Mouse (Mus musculus) liver (tissue): ENCODE results near the gene Gpr153.
A peak's percentile ranks its signal among the peaks of the same experiment; 100 is the strongest.

ENCODE experiments used
- DNase-seq: peaks from one replicate; pipeline ENCODE4 v3.0.0-alpha.2; 2020; ENCODE audit warnings: mixed read lengths

Gene Gpr153

DNA sequence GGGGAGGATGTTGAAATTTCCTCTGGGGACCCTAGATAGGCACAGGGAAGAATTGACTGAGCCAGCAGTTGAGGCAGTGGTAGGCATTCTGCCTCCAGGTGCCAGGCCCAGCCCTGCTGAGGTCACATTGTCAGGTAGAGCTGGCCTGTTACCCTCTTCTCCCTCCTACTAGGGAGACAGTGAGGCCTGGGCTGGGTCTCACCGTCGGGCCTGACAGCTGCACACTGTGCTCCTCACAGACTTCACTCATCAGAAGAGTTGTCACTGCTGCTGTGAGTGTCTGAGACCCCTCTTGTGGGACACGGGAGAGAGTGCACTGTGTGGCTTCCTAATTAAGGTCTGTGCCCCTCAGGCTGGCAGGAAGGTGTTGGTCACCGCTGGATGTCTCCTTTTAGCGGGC lies 8.2 kb upstream of the Gpr153 start:
- no peak for DNase-seq

DNA sequence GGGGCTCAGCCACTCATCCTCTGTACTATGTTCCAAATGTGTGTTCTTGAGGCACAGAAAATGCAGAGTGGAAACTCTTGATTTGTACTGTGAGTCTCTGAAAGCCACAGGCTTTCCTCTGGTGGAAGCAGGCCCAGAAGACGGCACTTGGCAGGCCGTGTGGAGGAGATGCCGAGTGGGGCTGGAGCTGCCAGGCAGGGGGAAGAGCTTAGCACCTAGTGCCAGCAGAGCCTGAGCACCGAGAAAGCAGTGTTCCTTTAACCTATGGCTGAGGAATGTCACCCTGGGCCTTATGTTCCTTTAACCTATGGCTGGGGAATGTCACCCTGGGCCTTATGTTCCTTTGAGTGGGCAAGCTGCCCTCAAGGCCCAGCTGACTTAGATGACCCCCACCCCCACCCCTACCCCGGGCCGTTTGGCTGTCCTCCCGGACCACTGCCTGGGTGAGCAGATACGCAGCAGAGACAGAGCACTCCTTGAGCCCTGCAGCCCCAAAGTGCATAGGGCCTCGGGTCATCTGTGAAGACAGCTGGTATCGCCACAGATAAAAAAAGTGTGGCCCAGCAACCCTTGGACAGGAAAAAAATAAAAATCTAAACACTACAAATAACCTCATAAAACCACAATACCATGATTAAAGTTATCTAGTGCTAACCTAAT lies 7.7 kb upstream of the Gpr153 start:
- no peak for DNase-seq

DNA sequence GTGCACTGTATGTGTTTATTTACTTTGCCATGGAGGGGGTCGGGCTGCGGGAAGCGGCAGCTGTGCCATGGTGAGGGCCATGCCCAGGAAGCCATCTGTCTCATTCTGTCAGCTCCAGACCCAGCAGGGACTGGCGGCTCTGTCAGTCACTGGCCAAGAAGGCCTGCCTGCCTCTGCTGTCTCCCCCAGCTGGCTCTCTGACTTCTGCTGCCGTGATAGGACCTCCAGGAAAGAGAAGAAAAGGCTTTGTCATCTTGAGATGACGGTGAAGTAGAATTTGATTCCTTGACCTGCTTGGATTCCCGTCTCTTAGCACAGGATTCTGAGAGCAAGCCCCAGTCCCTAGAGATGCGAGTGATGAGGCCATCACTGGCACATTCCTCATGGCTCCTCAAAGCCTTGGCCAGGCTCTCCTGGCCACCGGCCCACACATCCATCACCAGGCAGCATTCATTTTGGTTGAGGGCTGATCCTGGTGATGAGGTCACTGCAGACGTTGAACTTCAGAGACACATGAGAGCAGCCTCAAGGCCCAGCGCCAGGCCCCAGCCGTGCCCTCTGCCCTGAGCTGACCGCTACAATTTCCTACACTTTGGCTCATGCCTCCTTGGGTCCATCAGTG lies 6.2 kb upstream of the Gpr153 start:
- DNase-seq = no peak

DNA sequence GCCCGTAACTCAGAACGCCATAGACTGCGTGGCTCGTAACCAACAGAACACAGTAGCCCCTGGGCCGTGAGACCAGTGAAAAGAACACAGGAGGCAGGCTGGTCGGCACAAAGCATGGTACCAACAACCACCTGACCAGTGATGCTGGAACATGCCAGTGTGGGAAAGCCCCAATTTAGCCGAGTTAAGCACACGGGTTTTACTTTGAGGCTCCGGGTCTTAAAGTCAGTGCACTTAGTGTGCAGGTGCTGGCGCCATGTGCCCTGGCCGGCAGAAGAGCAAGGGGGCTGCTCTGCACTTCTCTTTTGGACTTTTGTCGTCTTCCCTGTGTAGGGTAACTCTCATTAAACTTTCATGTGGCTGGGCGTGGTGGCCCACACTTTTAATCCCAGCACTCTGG lies 4.1 kb upstream of the Gpr153 start:
- no peak for DNase-seq

DNA sequence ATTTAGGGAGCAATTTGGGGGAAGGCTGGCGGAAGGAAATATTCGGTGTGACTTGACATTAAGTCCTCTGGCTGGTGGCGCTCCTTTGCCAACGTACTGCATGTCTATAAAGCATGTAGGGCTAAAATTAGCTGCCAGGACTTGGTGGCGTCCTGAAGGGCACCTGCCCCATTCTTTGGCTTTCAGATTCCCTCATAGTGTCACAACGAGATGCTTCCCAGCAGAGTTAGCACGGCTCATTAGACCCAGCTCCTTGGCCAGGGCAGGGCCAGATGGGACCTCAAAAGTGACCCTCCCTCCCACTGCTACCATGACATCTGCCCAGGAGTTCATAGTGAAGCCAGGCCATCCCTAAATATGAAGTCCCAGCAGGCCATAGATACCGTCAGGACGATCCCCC lies 3.4 kb upstream of the Gpr153 start:
- no peak for DNase-seq

DNA sequence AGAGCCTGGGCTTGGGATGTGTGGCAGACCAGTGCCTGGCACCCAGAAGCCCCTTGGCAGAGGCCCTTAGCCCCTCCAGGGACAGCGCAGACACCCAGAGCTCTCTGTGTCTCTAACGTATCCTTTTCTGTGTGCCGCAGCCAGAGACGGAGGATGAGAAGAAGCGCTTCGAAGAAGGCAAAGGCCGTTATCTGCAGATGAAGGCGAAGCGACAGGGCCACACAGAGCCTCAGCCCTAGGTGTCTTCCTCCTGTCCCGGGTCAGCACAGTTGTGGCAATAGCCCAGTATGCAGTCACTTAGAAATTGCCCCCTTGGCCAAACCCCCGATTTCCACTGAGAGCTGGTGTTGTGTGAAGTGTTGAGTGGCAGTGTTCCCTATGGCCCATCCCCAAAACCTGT lies 2.7 kb upstream of the Gpr153 start:
- DNase-seq = no peak

DNA sequence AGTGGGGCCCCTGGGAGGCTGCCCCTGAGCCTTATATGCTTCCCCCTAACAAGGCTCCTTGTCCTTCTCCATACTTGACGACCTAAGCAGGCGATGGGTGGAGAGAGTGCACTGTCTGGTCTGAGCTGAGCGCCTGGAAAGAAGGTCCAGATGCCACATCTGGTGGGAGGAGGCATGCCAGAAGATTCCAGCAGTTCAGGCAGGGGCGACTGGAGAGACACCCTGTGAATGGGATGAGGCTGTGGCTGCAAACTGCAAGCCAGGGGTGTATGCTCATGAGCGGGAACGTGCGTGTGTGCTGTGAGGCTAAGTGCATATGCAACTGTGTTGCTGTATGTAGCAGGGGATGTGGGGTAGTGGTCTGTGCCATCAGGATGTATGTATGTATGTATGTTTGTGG lies 2.0 kb upstream of the Gpr153 start:
- no peak for DNase-seq

DNA sequence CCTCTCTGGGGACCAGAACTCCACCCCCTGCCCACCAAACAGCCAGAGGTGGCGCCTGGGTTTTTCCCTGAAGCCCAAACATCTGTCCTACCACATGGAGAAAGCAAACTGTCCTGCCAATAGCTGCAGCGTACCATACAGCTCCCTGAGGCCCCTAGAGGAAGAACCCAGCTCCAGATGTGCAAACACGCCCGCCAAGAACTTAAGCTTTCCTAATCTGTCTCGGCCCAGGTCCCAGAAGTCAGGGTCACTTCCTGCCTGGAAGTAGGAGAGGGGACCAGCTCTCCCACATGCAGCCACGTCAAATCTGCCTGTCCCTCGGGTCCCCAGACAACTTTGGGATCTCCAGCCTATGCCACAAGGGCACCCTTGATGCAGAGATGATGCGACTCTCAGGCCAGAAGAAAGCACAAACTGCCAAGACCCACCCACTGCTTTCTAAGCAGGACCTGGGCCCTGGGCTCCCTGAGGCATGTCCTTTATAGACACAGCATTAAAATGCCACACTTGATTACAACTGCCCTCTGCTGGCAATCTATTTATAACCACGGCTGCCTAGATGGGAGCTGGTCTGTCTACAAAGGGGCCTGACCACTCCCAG lies 1.5 kb upstream of the Gpr153 start:
- DNase-seq = no peak

DNA sequence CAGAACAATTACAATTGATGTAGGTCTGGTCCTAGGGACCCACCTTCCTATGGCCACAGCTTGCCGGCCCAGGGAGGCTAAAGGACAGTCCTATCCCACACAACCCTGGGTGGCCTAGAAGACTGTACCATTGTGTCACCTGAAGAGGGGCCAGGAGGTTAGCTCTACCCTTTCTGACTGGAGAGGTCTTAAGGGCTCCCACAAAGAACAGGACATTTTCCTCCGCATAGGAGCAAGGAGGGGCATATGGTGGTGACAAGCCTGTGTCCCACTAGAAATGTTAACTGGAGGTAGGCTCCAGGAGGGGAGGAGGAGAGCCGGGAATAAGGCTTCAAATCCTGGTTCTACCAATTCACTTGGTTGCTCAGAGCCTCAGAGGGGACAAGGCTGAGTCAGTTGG lies 841 bp upstream of the Gpr153 start:
- DNase-seq = no peak

DNA sequence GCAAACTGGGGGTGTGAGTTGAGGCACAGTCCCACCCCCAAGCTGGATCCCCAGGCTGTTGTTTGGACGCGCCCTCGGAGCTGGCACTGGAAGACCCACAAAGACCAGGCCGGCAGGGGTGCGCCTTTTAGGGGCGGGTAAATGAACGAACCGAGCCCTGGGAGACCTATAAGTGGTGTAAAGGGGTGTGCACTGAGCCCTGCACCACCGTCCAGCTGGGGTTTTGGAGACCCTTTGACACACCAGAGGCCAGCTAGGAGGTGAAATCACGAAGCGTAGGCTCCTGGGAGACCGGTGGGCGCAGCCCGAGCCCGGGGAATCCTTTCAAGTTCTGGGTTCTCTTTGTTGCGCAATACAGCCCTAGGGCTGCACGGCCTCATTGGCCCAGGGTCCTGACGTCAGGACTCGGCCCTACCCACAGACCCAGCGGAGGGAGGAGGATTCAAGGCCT lies 674 bp downstream of the Gpr153 start:
- peak; percentile 45 for DNase-seq

DNA sequence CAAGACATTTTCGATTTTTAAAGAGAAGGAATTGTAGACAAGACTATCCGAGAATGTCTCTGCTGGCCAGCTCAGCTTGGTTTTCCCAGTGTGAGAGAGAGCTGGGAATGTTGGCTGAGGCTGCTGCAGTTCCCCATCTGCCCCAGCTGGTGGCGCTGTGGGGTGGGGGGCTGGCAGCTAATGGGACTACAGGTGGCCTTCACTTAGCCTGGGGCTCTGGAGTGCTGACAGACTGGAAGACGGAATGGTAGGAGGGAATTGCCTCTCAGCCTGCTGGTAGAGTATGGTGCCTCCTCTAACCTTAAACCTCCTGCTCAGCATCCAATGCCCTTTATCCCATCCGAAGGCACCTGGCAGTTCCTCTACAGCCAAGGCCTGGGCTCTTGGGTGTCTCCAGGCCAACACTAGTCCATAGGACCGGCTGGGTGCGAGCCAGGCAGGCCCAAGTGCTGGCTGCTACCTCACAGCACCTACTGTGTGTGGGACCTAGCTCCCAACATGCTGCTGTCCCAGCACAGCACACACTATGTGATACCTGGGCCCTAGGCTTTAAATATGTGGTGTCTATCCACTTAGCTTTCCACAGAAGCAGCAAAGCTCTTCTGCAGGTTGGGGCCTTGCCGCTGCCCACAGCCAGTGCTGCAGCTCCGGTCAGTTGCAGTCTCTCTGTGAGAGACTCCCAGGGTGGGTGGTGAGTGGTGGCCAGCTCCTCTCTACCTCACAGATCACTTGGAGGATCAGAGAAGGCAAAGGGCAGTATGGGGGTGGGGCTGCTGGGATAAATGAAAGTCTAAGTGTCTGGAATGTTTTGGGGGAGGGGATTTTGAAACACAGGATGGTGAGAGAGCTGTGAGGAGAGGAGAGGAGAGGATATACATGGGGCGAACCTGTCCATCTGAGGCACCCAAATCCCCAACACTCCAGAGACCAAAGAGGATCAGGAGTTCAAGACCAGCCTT lies 2.6 kb downstream of the Gpr153 start:
- no peak for DNase-seq

DNA sequence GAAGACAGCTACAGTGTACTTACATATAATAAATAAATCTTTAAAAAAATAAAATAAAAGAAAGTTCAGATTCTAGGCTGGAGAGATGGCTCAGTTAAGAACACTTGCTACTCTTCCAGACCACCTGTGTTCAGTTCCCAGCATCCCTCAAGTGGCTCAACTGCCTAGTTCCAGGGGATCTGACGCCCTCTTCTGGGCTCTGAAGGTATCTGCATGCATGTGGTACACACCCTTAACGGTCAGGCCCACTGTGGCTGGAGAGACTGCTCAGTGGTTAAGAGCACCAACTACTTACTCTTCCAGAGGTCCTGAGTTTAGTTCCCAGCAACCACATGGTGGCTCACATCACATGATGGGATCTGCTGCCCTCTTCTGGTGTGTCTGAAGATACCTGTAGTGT lies 3.9 kb downstream of the Gpr153 start:
- no peak for DNase-seq

DNA sequence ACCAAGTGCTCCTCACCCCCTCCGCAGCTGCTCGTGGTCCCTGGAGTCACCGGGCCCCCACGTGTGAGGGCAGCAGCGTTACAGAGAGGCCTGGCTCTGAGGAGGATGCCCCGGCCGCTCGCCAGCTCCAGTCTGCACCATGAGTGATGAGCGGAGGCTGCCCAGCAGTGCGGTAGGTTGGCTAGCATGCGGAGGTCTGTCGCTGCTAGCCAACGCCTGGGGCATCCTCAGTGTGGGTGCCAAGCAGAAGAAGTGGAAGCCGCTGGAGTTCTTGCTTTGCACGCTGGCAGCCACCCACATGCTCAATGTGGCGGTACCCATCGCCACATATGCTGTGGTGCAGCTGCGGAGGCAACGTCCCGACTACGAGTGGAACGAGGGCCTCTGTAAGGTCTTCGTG lies 5.0 kb downstream of the Gpr153 start:
- DNase-seq = no peak

DNA sequence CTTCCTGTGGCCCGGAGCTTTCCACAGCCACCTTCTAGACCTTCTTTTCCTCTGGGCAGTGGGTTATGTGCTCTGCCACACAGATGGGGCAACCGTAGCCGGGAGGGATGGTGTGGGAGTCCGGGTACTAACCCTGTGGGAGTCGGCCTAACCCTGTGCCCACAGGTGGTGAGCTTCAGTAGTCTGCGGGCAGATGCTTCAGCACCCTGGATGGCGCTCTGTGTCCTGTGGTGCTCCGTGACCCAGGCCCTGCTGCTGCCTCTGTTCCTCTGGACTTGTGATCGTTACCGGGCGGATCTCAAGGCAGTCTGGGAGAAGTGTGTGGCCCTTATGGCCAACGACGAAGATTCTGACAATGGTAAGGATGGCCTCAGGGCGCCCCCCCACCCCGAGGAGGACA lies 7.6 kb downstream of the Gpr153 start:
- DNase-seq = no peak

DNA sequence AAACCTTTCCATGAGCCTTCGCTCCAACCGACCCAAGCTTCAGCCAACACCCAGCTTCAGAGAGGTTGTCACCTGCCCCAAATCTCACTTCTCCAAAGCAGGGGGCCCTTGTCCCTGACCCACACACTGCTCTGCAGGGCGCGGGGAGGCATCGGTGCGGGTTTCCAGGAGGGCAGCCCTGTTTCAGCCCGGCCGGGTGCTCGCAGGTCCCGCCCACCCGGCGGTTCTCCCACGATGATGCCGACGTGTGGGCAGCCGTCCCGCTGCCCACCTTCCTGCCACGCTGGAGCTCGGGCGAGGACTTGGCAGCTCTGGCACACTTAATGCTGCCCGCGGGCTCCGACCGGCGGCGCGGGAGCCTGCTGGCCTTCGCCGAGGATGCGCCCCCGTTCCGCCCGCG lies 8.7 kb downstream of the Gpr153 start:
- no peak for DNase-seq

DNA sequence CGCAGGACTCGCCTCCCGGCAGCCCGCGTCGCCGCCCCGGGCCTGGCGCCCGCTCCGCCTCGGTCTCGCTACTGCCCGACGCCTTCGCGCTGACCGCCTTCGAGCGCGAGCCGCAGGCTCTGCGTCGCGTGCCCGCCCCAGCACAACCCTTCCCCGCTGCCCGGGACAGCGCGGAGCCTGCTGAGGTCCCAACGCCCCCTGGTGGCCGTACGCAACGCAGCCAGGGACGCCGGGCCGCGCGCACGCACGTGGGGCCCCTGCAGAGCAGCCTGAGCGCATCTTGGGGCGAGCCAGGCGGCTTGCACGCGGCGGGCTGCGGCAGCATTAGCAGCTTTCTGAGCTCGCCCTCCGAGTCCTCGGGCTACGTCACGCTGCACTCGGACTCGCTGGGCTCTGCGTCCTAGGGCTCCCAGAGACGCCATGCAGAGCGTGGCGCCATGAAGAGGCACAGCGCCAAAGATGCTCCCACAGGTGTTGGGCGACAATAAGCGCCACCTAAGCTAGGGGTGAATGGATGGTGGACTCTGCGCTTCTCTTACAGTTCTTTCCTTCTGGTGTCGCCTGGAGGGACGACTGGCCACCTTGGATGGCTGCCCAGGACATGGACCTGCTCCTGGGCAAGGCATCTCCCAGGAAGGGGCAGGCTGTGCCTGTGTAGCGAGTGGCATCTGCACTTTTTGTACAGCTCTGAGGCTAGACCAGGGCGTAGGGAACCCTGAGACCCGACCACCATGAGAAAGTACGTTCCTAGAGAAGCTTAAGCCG lies 9.3 kb downstream of the Gpr153 start:
- DNase-seq = peak; percentile 81

DNA sequence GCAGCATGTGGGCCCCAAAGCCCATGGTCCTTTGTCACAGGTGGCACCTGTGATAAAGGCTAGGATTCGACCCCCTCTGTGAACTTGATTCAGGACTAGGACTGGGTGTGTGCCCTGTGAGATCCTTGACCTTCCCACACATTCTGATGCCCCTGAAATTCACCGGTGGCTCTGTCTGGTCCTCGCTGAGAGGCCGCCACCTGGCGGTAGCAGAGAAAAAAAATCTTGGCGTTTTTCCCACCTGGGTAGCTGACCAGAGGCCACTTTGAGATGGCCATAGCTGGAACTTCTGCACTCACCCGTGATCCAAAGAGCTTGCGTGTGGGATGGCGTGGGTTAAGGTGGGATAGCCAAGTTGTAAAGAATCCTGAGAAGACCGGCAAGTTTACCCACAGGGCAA lies 11.5 kb downstream of the Gpr153 start:
- peak; percentile 53 for DNase-seq

DNA sequence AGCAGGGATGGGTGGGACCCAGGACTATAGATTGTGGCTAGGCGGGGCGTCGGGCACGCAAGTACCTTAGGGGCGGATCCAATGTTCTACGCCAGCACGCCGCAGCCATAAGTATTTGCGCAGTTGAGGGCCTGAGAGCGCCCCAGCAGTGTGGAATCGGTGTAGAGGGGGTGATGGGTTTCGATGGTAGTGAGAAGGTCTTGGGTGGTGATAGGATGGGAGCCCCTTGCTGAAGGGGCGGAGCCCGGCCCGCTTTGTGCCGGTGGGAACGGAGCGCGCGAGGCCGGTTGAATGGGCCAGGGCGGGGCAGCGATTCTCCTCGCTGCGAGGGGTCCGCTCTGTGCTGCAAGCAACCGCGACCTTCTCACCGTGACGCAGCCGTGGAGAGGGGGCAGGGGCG lies 12.2 kb downstream of the Gpr153 start:
- DNase-seq = no peak

DNA sequence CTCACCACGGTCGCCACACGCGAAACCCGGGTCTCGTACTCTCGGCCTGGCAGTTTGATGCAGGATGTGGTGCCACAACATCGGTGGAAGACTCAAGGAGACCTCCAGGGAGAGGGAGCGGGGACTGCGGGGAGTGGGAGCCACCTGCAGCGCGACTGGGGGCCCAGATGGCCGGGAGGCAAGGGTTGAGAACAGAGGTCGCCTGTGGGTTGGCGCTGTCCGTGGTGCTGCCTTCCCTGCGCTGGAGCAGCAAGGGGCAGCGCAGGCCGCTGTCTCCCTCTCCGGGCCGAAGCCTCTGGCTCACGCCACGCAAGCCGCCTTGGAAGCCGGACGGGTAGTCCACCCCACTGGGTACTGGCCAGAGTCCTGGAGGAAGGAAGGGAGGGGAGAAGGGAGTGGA lies 12.9 kb downstream of the Gpr153 start:
- peak; percentile 68 for DNase-seq

DNA sequence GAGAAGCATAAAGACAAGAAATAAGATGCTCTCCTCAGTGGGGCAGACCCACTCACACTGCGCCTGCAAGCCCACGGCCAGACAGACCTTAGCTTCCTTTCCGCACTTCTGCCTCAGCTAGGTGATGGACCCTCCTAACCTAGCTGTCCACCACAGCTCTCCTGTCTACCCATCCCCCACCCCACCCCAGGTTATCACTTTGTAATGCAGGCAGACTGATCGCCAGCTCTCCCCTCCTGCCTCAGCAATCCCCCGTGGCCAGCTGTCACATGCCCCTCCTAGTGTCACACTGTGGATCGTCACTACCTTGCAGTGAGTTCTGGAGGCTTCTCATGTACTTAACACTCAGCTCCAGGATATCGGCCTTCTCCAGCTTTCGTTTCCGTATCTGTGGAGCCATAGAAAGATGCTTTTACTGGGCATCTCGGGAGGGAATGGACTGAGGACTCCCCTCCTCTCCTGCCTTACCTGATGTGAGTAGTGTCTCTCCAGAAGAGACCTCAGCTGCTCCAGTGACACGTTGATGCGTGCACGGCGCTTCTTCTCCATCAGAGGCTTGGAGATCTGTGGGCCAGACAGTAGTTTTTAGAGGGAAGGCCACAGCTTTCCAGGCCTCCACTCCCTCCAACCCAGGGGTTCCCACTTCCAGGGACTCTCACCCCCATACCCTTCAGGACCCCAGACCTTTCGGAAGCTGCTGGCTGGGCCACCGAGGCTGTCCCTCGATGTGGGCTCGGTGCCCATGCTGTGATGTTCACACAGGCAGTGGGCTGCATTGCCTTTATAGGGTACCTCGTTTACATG lies 13.5 kb downstream of the Gpr153 start:
- no peak for DNase-seq

DNA sequence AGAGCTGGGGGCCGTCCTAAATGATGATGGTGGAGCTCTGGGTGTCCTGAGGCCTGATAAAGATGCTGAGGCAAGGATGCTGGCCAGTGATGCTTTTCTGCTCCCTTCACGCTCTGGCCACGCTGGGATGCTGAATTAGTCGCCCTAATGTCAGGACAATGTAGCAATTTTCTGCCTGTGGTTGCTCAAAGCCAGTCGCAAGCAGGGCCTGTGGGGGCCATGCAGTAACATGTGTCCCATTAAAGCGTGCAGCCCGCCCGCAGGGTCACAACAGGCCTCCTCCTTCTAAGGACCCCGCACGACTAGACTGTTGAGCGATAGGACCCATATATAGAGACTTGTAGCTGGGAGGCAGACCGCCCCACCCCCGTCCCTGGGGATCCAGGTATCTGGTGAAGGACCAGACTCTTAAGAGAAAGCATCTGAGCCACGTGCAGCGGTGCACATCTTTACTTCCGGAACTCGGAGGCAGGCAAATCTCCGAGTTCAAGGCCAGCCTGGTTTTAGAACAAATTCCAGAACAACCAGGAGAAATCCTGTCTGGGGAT lies 14.4 kb downstream of the Gpr153 start:
- DNase-seq = no peak

DNA sequence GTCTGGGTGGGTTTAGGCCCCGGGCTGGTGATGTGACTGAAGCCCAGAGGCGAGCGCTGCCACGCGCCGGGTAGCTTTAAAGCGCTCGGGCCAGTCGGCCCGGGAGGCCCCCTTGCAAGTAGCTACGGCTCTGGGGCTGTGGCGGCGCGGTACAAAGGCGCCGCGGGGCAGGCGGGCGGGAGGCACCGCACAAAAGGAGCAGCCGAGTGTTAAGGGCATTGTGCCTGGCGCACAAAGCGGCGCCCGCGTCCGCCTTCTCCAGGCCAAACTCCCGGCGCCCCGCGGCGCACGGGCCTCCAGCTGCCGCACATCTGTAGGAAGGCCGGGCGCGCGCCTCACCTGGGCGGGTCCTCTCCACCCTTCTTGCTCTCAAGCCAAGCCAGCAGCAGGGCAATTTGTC lies 16.4 kb downstream of the Gpr153 start:
- DNase-seq = no peak
